Mouse (Mus musculus) embryo, embryonic 11.5 days (tissue): ENCODE data around the gene Nos1.

Experiments used
- DNase-seq: peaks from one replicate; pipeline ENCODE4 v3.0.0-alpha.2; 2012; ENCODE audit warnings: low read depth, low spot score

The Nos1 gene

GRCm38 (mm10) chr5:117997434-117997970 lies 216.7 kb downstream of the Nos1 start:
- no peak for DNase-seq

GRCm38 (mm10) chr5:117999061-117999460 lies 218.2 kb downstream of the Nos1 start:
- no peak for DNase-seq

GRCm38 (mm10) chr5:117999584-117999983 lies 218.8 kb downstream of the Nos1 start:
- no peak for DNase-seq

- DNase-seq, result peak; percentile 57
Observed at GRCm38 (mm10) chr5:118002059-118002458, 221.2 kb downstream of the Nos1 start.

GRCm38 (mm10) chr5:118004619-118005018 lies 223.8 kb downstream of the Nos1 start:
- DNase-seq, result peak; percentile 37

- no peak for DNase-seq
Observed at GRCm38 (mm10) chr5:118005728-118006127, 224.9 kb downstream of the Nos1 start.

- no peak for DNase-seq
Observed at GRCm38 (mm10) chr5:118008344-118008743, 227.5 kb downstream of the Nos1 start.
